Mouse (Mus musculus) limb, embryonic 11.5 days (tissue): ENCODE data around the gene Epha3. TPM values are rescaled to one million over a fixed set of nuclear protein-coding genes. Genes with fewer than 3 reads are reported as not detected.
A peak's percentile ranks its signal among the peaks of the same experiment; 100 is the strongest.

ENCODE experiments used
- ATAC-seq: fragments of 200-750 bp; cut with Nextera tagmentation; 2 replicates; pipeline ENCODE4 v1.8.0; 2017; ENCODE audit warnings: low read depth; ENCODE audit not compliant: insufficient number of reproducible peaks, low FRiP score, low TSS enrichment
- DNase-seq: peaks from one replicate; pipeline ENCODE4 v3.0.0-alpha.2; 2015; ENCODE audit warnings: low spot score
- H3K27ac ChIP-seq: fragments of 300-500 bp; sonication (generic); replicated peaks from 2 replicates; pipeline ENCODE4 v1.5.1; 2014; ENCODE audit warnings: low read depth, mild to moderate bottlenecking, low read length
- H3K27me3 ChIP-seq: fragments of 300-500 bp; sonication (generic); 2 replicates; pipeline ENCODE4 v1.6.1; 2014; ENCODE audit warnings: mild to moderate bottlenecking, low read length, mixed read lengths; ENCODE audit not compliant: control insufficient read depth, insufficient read depth
- H3K36me3 ChIP-seq: fragments of 300-500 bp; sonication (generic); 2 replicates; pipeline ENCODE4 v1.6.1; 2014; ENCODE audit warnings: mild to moderate bottlenecking, low read length, moderate library complexity, mixed read lengths; ENCODE audit not compliant: control insufficient read depth, insufficient read depth
- H3K4me1 ChIP-seq: fragments of 300-500 bp; sonication (generic); 2 replicates; pipeline ENCODE4 v1.6.1; 2014; ENCODE audit warnings: low read length, mixed read lengths; ENCODE audit not compliant: control insufficient read depth, insufficient read depth
- H3K4me2 ChIP-seq: fragments of 300-500 bp; sonication (generic); 2 replicates; pipeline ENCODE4 v1.6.1; 2014; ENCODE audit warnings: low read depth, mild to moderate bottlenecking, moderate library complexity; ENCODE audit not compliant: severe bottlenecking
- H3K4me3 ChIP-seq: fragments of 300-500 bp; sonication (generic); 2 replicates; pipeline ENCODE4 v1.5.1; 2014; ENCODE audit warnings: low read depth, low read length
- H3K9ac ChIP-seq: fragments of 300-500 bp; sonication (generic); 2 replicates; pipeline ENCODE4 v1.6.1; 2014; ENCODE audit warnings: mild to moderate bottlenecking, low read length
- H3K9me3 ChIP-seq: fragments of 300-500 bp; sonication (generic); 2 replicates; pipeline ENCODE4 v1.6.1; 2016; ENCODE audit warnings: low read length; ENCODE audit not compliant: control insufficient read depth
- WGBS: fragments of 180-500 bp; shearing (Covaris S2); extraction: QIAGEN DNeasy Blood & Tissue Kit; methylation state at CpG from one replicate; pipeline ENCODE4 v1.1.7; 2014; 5-methylcytosine and 5-hydroxymethylcytosine counted together
- polyA plus RNA-seq: library from polyadenylated mRNA; unstranded; fragments of >200 nt; fragmentation: Nextera tagmentation; extraction: Ambion mirVana; gene quantifications from 2 replicates; pipeline ENCODE4 v1.2.1, GENCODE M21; 2014

Epha3 gene
- polyA plus RNA-seq = 16.8 and 22.6 TPM in 2 replicates

GRCm38 (mm10) chr16:63863913-63864330 is at the start of gene Epha3:
TSS of gene Epha3 (minus strand) at chr16:63864175.
- Histone ChIP-seq H3K4me1 (no peaks in the 10 kb centered on the region), H3K4me3 (peak within 1 kb of the TSS; percentile 49), H3K4me2 (peak within 1 kb of the TSS; percentile 71), H3K27me3 (peaks cover 15% of the 10 kb centered on the region; the same call in 1 of the 2 replicates), H3K36me3 (no peaks in the 10 kb centered on the region), H3K9me3 (no peaks in the 10 kb centered on the region), H3K27ac (no peak within 1 kb of the TSS), H3K9ac (no peak within 1 kb of the TSS)
- ATAC-seq (peak; percentile 39; the same call in 1 of the 2 replicates), DNase-seq (peak; percentile 81)
- 0% methylated on average over 28 of the region's 28 CpGs for WGBS

GRCm38 (mm10) chr16:63903425-63903824 is 39.5 kb upstream of the Epha3 start:
- Histone ChIP-seq H3K9me3 (no peaks in the 10 kb centered on the region), H3K9ac (no peak overlapping the region), H3K27me3 (no peaks in the 10 kb centered on the region), H3K4me3 (no peak overlapping the region), H3K36me3 (no peaks in the 10 kb centered on the region), H3K4me2 (no peak overlapping the region), H3K4me1 (no peaks in the 10 kb centered on the region), H3K27ac (no peak overlapping the region)
- WGBS = 52% methylated on average over 13 of the region's 13 CpGs
- DNase-seq (no peak), ATAC-seq (no peak)

GRCm38 (mm10) chr16:63881190-63881589 is 17.2 kb upstream of the Epha3 start:
- Histone ChIP-seq H3K4me3 (no peak overlapping the region), H3K4me1 (no peaks in the 10 kb centered on the region), H3K36me3 (no peaks in the 10 kb centered on the region), H3K9ac (no peak overlapping the region), H3K27me3 (no peaks in the 10 kb centered on the region), H3K9me3 (no peaks in the 10 kb centered on the region), H3K4me2 (no peak overlapping the region), H3K27ac (no peak overlapping the region)
- WGBS = 95% methylated on average over 1 of the region's 1 CpGs
- DNase-seq (no peak), ATAC-seq (no peak)

GRCm38 (mm10) chr16:63872313-63872712 is 8.3 kb upstream of the Epha3 start:
- Histone ChIP-seq H3K27me3 (no peaks in the 10 kb centered on the region; the same call in 1 of the 2 replicates), H3K27ac (no peak overlapping the region), H3K4me2 (no peak overlapping the region), H3K4me3 (no peak overlapping the region), H3K36me3 (no peaks in the 10 kb centered on the region), H3K4me1 (no peaks in the 10 kb centered on the region), H3K9ac (no peak overlapping the region), H3K9me3 (no peaks in the 10 kb centered on the region)
- DNase-seq (peak; percentile 62), ATAC-seq (no peak)
- 13% methylated on average over 7 of the region's 7 CpGs for WGBS

DNA sequence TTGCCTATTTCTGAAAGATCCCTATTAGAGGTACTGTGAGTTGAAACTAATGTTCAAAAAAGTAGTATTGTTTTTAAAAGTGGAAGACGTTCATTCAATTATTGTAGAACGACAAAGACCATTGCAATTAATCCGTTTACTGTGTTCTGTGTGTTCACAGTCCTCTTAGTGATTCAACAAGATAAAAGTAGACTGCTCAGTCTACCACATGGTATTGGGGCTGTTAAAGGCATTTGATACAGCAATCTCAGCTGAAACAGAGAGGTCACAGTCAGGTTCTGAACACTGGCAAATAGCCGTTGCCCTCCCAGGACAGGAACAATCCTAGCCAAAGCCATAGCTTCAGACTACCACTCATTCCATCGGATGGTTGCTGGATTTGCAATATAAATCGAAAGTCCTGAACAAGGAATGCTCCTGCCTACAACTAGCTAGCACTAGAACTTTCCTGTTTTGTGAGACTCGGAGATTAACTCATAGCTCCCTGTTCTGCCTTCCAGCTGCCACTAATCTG is 545 bp upstream of the Epha3 start:
- 37% methylated on average over 7 of the region's 7 CpGs for WGBS
- H3K4me1 ChIP-seq = no peaks in the 10 kb centered on the region
- DNase-seq = no peak
- H3K4me2 ChIP-seq = peak overlapping the region; percentile 71
- no peaks in the 10 kb centered on the region for H3K36me3 ChIP-seq
- H3K9ac ChIP-seq = no peak overlapping the region
- peaks cover 15% of the 10 kb centered on the region; the same call in 1 of the 2 replicates for H3K27me3 ChIP-seq
- H3K4me3 ChIP-seq = peak overlapping the region; percentile 49
- H3K9me3 ChIP-seq = no peaks in the 10 kb centered on the region
- no peak overlapping the region for H3K27ac ChIP-seq
- no peak for ATAC-seq

- no peaks in the 10 kb centered on the region for H3K36me3 ChIP-seq
- no peak overlapping the region for H3K9ac ChIP-seq
- no peaks in the 10 kb centered on the region for H3K9me3 ChIP-seq
- under 1% methylated on average over 12 of the region's 12 CpGs for WGBS
- H3K4me2 ChIP-seq = peak overlapping the region; percentile 71
- peak overlapping the region; percentile 49 for H3K4me3 ChIP-seq
- H3K27ac ChIP-seq = no peak overlapping the region
- H3K27me3 ChIP-seq = peaks cover 15% of the 10 kb centered on the region; the same call in 1 of the 2 replicates
- DNase-seq (peak; percentile 67), ATAC-seq (no peak)
- H3K4me1 ChIP-seq = no peaks in the 10 kb centered on the region
Observed at GRCm38 (mm10) chr16:63863181-63863580, 794 bp downstream of the Epha3 start.

- no peak for DNase-seq
- ATAC-seq = no peak
- WGBS = under 1% methylated on average over 11 of the region's 11 CpGs
- H3K4me3 ChIP-seq = peak overlapping the region; percentile 43
- H3K9me3 ChIP-seq = no peaks in the 10 kb centered on the region
- peak overlapping the region; percentile 63; the same call in 1 of the 2 replicates for H3K9ac ChIP-seq
- H3K27me3 ChIP-seq = no peaks in the 10 kb centered on the region
- peak overlapping the region; percentile 60; the same call in 1 of the 2 replicates for H3K27ac ChIP-seq
- no peaks in the 10 kb centered on the region for H3K4me1 ChIP-seq
- peak overlapping the region; percentile 72 for H3K4me2 ChIP-seq
- H3K36me3 ChIP-seq = no peaks in the 10 kb centered on the region
Observed at GRCm38 (mm10) chr16:63857561-63857960, 6.4 kb downstream of the Epha3 start.

- WGBS = under 1% methylated on average over 33 of the region's 33 CpGs
- peak; percentile 87 for DNase-seq
- Histone ChIP-seq H3K36me3 (no peaks in the 10 kb centered on the region), H3K4me2 (peak overlapping the region; percentile 72), H3K4me3 (peak overlapping the region; percentile 43), H3K27ac (peak overlapping the region; percentile 60; the same call in 1 of the 2 replicates), H3K4me1 (no peaks in the 10 kb centered on the region), H3K9ac (peak overlapping the region; percentile 63; the same call in 1 of the 2 replicates), H3K9me3 (no peaks in the 10 kb centered on the region), H3K27me3 (no peaks in the 10 kb centered on the region)
- ATAC-seq = peak; percentile 91
Observed at GRCm38 (mm10) chr16:63856658-63857552, 7.1 kb downstream of the Epha3 start.
